Mouse (Mus musculus): ENCODE measurements around the gene Hmbs. TPM values are rescaled to one million over a fixed set of nuclear protein-coding genes. Genes with fewer than 3 reads are reported as not detected.

The Hmbs gene
- polyA plus RNA-seq (2012): 70.8 and 79.3 TPM in 2 replicates

GRCm38 (mm10) chr9:44343781-44344421 is at the start of gene Hmbs:
Gene Hmbs (minus strand): TSS chr9:44344228.

GRCm38 (mm10) chr9:44379054-44379834 is 35.2 kb upstream of the Hmbs start, which contains the start of gene Hyou1:
Gene Hyou1 (plus strand): TSS chr9:44379490.

GRCm38 (mm10) chr9:44361190-44361917 is 17.3 kb upstream of the Hmbs start, which contains the start of gene Vps11:
Gene Vps11 (minus strand): TSS chr9:44361670.

GRCm38 (mm10) chr9:44334396-44335330 is 9.4 kb downstream of the Hmbs start, which contains the start of gene H2afx:
Gene H2afx (plus strand): TSS chr9:44334694.

GRCm38 (mm10) chr9:44325768-44326370 is 18.2 kb downstream of the Hmbs start, which contains the start of gene Dpagt1:
Gene Dpagt1 (plus strand): TSS chr9:44326019.

GRCm38 (mm10) chr9:44319887-44320798 is 23.9 kb downstream of the Hmbs start, which contains the start of gene C2cd2l:
Gene C2cd2l (minus strand): TSS chr9:44320285.

GRCm38 (mm10) chr9:44305466-44306079 is 38.5 kb downstream of the Hmbs start, which contains the start of gene Hinfp:
Gene Hinfp (minus strand): TSS chr9:44305671.

GRCm38 (mm10) chr9:44288076-44288958 is 55.7 kb downstream of the Hmbs start, which contains the start of gene Abcg4:
Gene Abcg4 (minus strand): TSS chr9:44288615.

Other genes with a start within 250 kb of the Hmbs start
- gene Mfrp, start 242.5 kb downstream of the Hmbs start, polyA plus RNA-seq (2012): 0.15 and 0.47 TPM in 2 replicates
- gene C1qtnf5, start 237.0 kb downstream of the Hmbs start, polyA plus RNA-seq (2012): 0.28 and 0.50 TPM in 2 replicates
- not detected in 2 replicates for gene Gm49380, start 230.7 kb downstream of the Hmbs start, polyA plus RNA-seq (2012)
- gene Rnf26, start 230.7 kb downstream of the Hmbs start, polyA plus RNA-seq (2012): 44.3 and 47.3 TPM in 2 replicates
- gene Mcam, start 209.8 kb downstream of the Hmbs start, polyA plus RNA-seq (2012): 0.49 and 0.73 TPM in 2 replicates
- gene Cbl, start 110.2 kb downstream of the Hmbs start, polyA plus RNA-seq (2012): 17.2 and 20.8 TPM in 2 replicates
- not detected in 2 replicates for gene Ccdc153, start 103.6 kb downstream of the Hmbs start, polyA plus RNA-seq (2012)
- 0.13 and 0.44 TPM in 2 replicates for gene Pdzd3, start 92.8 kb downstream of the Hmbs start, polyA plus RNA-seq (2012)
- gene Nlrx1, start 75.6 kb downstream of the Hmbs start, polyA plus RNA-seq (2012): 12.4 and 18.2 TPM in 2 replicates
- gene Abcg4, start 55.6 kb downstream of the Hmbs start, polyA plus RNA-seq (2012): 12.4 and 16.0 TPM in 2 replicates
- gene Hinfp, start 38.6 kb downstream of the Hmbs start, polyA plus RNA-seq (2012): 5.1 and 7.4 TPM in 2 replicates
- 64.6 and 72.7 TPM in 2 replicates for gene C2cd2l, start 23.9 kb downstream of the Hmbs start, polyA plus RNA-seq (2012)
- 10.2 and 12.1 TPM in 2 replicates for gene Dpagt1, start 18.2 kb downstream of the Hmbs start, polyA plus RNA-seq (2012)
- gene H2afx, start 9.5 kb downstream of the Hmbs start, polyA plus RNA-seq (2012): 701 and 895 TPM in 2 replicates
- 14.2 and 16.1 TPM in 2 replicates for gene Vps11, start 17.4 kb upstream of the Hmbs start, polyA plus RNA-seq (2012)
- 72.8 and 74.0 TPM in 2 replicates for gene Hyou1, start 35.3 kb upstream of the Hmbs start, polyA plus RNA-seq (2012)
- 19.2 and 19.6 TPM in 2 replicates for gene Slc37a4, start 52.6 kb upstream of the Hmbs start, polyA plus RNA-seq (2012)
- gene Rps25, start 62.9 kb upstream of the Hmbs start, polyA plus RNA-seq (2012): 281 and 286 TPM in 2 replicates
- gene Trappc4, start 63.4 kb upstream of the Hmbs start, polyA plus RNA-seq (2012): 10.1 and 11.5 TPM in 2 replicates
- 17.1 and 21.6 TPM in 2 replicates for gene Ccdc84, start 74.3 kb upstream of the Hmbs start, polyA plus RNA-seq (2012)
- gene Foxr1, start 96.9 kb upstream of the Hmbs start, polyA plus RNA-seq (2012): not detected in 2 replicates
- gene Upk2, start 110.7 kb upstream of the Hmbs start, polyA plus RNA-seq (2012): not detected in 2 replicates
- 59.4 and 73.6 TPM in 2 replicates for gene Bcl9l, start 138.6 kb upstream of the Hmbs start, polyA plus RNA-seq (2012)
- gene Cxcr5, start 217.6 kb upstream of the Hmbs start, polyA plus RNA-seq (2012): 0.22 and 0.23 TPM in 2 replicates

Measured in megakaryocyte-erythroid progenitor cell, adult 5 weeks (primary cell).